8 mouse cellular contexts compared by ENCODE assay signal in genomic region chr7:4842077-4842476, GRCm38 (mm10). TPM values are rescaled to one million over a fixed set of nuclear protein-coding genes. Genes with fewer than 3 reads are reported as not detected.
DNase-seq lines count a peak whose midpoint lies in the region; ATAC-seq and TF ChIP-seq lines count a peak whose summit lies in the region.

No protein-coding gene starts in this region.

- H3K9ac ChIP-seq in forebrain, embryonic 12.5 days: peak overlapping the region; percentile 29
- peak overlapping the region; percentile 61 for H3K9ac ChIP-seq in midbrain, postnatal 0 days (replicated peaks; ENCODE audit: low read length, poor library complexity, severe bottlenecking)

- no peak for DNase-seq in frontal cortex, postnatal 14 days (ENCODE audit: low spot score in 2 of 2)
- DNase-seq in layer of hippocampus, adult 9-10 months (ENCODE audit: low spot score): peak; percentile 67
- peak; percentile 16 for DNase-seq in midbrain, postnatal 0 days (ENCODE audit: low spot score)
- no peak for DNase-seq in thymus, postnatal 14 days
- no peak for DNase-seq in cerebellum, adult 9-11 months
- no peak for DNase-seq in ovary, postnatal 36 days (ENCODE audit: low spot score)

- no peak for TF ChIP-seq CTCF in midbrain, postnatal 0 days (IDR thresholded peaks at IDR 0.05)

- no peaks in the 10 kb centered on the region for H3K36me3 ChIP-seq in forebrain, embryonic 12.5 days (replicated peaks)
- no peaks in the 10 kb centered on the region for H3K36me3 ChIP-seq in midbrain, postnatal 0 days (ENCODE audit: insufficient read depth, low read length)

- H3K27me3 ChIP-seq in forebrain, embryonic 12.5 days: peaks cover 58% of the 10 kb centered on the region
- no peaks in the 10 kb centered on the region for H3K27me3 ChIP-seq in midbrain, postnatal 0 days (ENCODE audit: insufficient read depth, low read length)

- H3K4me2 ChIP-seq in forebrain, embryonic 12.5 days: peak overlapping the region; percentile 97
- H3K4me2 ChIP-seq in midbrain, postnatal 0 days (ENCODE audit: low read depth, low read length, poor library complexity, severe bottlenecking): peak overlapping the region; percentile 65

- H3K9me3 ChIP-seq in forebrain, embryonic 12.5 days: no peaks in the 10 kb centered on the region
- H3K9me3 ChIP-seq in midbrain, postnatal 0 days (ENCODE audit: low read length): no peaks in the 10 kb centered on the region

- ATAC-seq in frontal cortex, adult (ENCODE audit: low TSS enrichment): peak; percentile 13; the same call in 1 of the 2 replicates
- no peak for ATAC-seq in forebrain, embryonic 12.5 days (ENCODE audit: low FRiP score)
- ATAC-seq in midbrain, postnatal 0 days (ENCODE audit: low FRiP score): 0 out of 2 replicates have a peak, but pooled peaks have one; percentile 1

- 45% methylated on average over 5 of the region's 5 CpGs for WGBS in forebrain, embryonic 12.5 days
- WGBS in midbrain, postnatal 0 days: 42% methylated on average over 5 of the region's 5 CpGs

- H3K4me3 ChIP-seq in forebrain, embryonic 12.5 days (replicated peaks): no peak overlapping the region
- peak overlapping the region; percentile 58 for H3K4me3 ChIP-seq in midbrain, postnatal 0 days (ENCODE audit: low read depth, low read length)

- H3K27ac ChIP-seq in forebrain, embryonic 12.5 days: peak overlapping the region; percentile 74
- peak overlapping the region; percentile 80 for H3K27ac ChIP-seq in midbrain, postnatal 0 days (ENCODE audit: low read depth, low read length)

- H3K4me1 ChIP-seq in forebrain, embryonic 12.5 days: peaks cover 35% of the 10 kb centered on the region
- H3K4me1 ChIP-seq in midbrain, postnatal 0 days (ENCODE audit: insufficient read depth, low read length): peaks cover 7% of the 10 kb centered on the region; the same call in 1 of the 2 replicates

RNA-seq across cellular contexts. Expression of gene Shisa7, which starts 2.4 kb away (rescaled TPM):
- 4.0 and 4.6 TPM in 2 replicates for polyA plus RNA-seq in forebrain, embryonic 12.5 days (2016; fragmentation: Nextera tagmentation; extraction: Ambion mirVana)
- total RNA-seq in midbrain, postnatal 0 days (2014; rRNA removed): 51.4 and 68.5 TPM in 2 replicates
- polyA plus RNA-seq in midbrain, postnatal 0 days (2015; fragmentation: Nextera tagmentation; extraction: Ambion mirVana): 9.3 and 10.1 TPM in 2 replicates

RNA-seq across cellular contexts. Expression of gene Isoc2b, which starts 28.0 kb away (rescaled TPM):
- polyA plus RNA-seq in forebrain, embryonic 12.5 days (2016; fragmentation: Nextera tagmentation; extraction: Ambion mirVana): 2.1 and 2.7 TPM in 2 replicates
- 1.0 and 2.0 TPM in 2 replicates for total RNA-seq in midbrain, postnatal 0 days (2014; rRNA removed)
- polyA plus RNA-seq in midbrain, postnatal 0 days (2015; fragmentation: Nextera tagmentation; extraction: Ambion mirVana): 3.7 and 5.8 TPM in 2 replicates

RNA-seq across cellular contexts. Expression of gene Ube2s, which starts 29.7 kb away (rescaled TPM):
- 434 and 445 TPM in 2 replicates for polyA plus RNA-seq in forebrain, embryonic 12.5 days (2016; fragmentation: Nextera tagmentation; extraction: Ambion mirVana)
- total RNA-seq in midbrain, postnatal 0 days (2014; rRNA removed): 264 and 276 TPM in 2 replicates
- polyA plus RNA-seq in midbrain, postnatal 0 days (2015; fragmentation: Nextera tagmentation; extraction: Ambion mirVana): 207 and 210 TPM in 2 replicates

RNA-seq across cellular contexts. Expression of gene Isoc2a, which starts 34.9 kb away (rescaled TPM):
- polyA plus RNA-seq in forebrain, embryonic 12.5 days (2016; fragmentation: Nextera tagmentation; extraction: Ambion mirVana): 0.70 and 0.89 TPM in 2 replicates
- total RNA-seq in midbrain, postnatal 0 days (2014; rRNA removed): 5.8 and 7.7 TPM in 2 replicates
- 0.38 and 0.52 TPM in 2 replicates for polyA plus RNA-seq in midbrain, postnatal 0 days (2015; fragmentation: Nextera tagmentation; extraction: Ambion mirVana)

RNA-seq across cellular contexts. Expression of gene Rpl28, which starts 49.4 kb away (rescaled TPM):
- polyA plus RNA-seq in forebrain, embryonic 12.5 days (2016; fragmentation: Nextera tagmentation; extraction: Ambion mirVana): 306 and 310 TPM in 2 replicates
- 131 and 177 TPM in 2 replicates for total RNA-seq in midbrain, postnatal 0 days (2014; rRNA removed)
- polyA plus RNA-seq in midbrain, postnatal 0 days (2015; fragmentation: Nextera tagmentation; extraction: Ambion mirVana): 289 TPM in 2 replicates

Comparison
In these comparisons a context has a peak if more than half of its experiments do, and no peak if none do; other contexts are left out.
1. DNase-seq: peak in layer of hippocampus, adult 9-10 months (single experiment) and midbrain, postnatal 0 days (single experiment); none in frontal cortex, postnatal 14 days (0 of 2), thymus, postnatal 14 days (single experiment), cerebellum, adult 9-11 months (single experiment) and ovary, postnatal 36 days (single experiment).